Mouse (Mus musculus) mouse trophoblast stem cell (cell line): ENCODE data around the gene Adprhl2.

ENCODE experiments used
- in situ Hi-C, 2 experiments: fragments of 300-500 bp; cut with MseI, MboI; formaldehyde crosslinking; loops; 2 replicates in 1 of 2; 3 replicates in 1 of 2; pipeline ENCODE4 v1.15.1; 2025

The Adprhl2 gene

DNA sequence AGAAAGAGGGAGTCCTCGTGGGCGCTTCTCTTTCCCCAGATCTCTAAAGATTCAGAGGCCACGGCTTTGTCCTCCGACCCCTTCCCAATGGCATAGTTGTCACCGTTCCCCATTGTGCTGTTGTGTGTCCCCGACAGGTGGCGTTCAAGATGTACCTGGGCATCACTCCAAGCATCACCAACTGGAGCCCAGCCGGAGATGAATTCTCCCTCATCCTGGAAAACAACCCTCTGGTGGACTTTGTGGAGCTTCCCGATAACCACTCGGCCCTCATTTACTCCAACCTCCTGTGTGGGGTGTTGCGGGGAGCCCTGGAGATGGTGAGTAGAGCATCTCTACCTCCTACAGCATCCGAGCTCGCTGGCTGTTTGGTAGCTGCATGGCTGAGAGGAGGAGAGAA lies 47.8 kb downstream of the Adprhl2 start:
- in situ Hi-C loops = loop anchor here in 1 of 2 experiments (5.0 kb wide), 1 partner anchor 34 kb away; no protein-coding TSS in a partner anchor

DNA sequence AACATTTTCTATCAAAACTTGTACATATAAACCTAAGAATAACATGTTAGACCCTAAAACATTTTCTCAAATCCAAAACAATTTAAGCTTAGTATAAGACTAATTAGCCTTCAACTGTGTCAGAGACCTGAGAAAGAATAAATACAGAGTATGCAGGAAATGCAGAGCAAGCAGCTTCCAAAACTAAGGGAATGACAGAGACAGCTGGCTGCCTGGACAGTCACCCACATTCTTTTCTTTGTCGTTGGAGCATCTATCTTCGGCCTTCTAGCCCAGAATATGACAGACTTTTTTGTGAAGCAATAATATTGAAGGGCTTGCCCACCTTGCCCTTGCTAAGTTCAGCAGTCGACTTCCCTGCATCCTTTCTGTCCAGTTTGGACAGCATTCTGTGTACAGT lies 52.2 kb downstream of the Adprhl2 start:
- in situ Hi-C loops = no loop called here
